In the genomic region with DNA sequence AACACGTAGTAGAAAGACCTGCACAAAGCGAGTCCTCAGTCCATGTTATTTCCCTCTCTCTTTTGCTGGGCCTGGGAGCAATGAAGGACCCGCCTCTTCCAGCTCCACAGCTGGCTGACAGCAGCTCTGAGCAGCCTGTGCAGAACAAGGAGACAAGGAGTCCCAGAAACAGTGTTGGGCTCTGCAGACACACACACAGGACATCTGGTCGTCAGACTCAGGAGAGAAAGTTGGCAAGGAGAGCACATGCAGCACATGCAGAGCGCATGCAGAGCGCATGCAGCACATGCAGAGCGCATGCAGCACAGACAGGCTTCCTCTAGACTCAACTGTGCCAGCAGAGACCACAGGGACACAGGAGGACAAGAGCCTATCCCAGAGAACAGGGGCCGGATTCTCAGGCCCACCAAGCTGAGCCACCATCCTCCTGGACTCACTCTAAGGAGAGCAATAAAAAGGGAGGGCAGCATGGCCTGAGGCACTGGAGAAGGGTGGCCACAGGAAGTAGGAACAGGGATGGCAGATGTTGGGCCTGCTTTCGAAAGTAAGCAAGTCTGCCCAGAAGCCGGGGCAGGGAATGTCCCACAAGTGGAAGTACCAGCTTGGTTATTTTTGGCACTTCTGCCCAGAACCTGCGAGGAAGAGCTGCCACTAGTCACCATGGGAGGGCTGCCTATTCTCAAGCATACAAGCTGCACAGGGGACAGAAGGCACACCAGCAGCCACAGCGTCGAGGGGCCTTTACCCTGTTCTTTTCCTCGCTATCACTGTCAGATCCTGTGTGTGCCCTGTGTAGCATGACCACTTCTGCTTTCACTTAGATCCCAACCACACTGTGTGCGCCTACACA, we compare ENCODE assay signal across 9 mouse cellular contexts. TPM values are rescaled to one million over a fixed set of nuclear protein-coding genes. Genes with fewer than 3 reads are reported as not detected.
DNase-seq lines count a peak whose midpoint lies in the region; ATAC-seq and TF ChIP-seq lines count a peak whose summit lies in the region.
"Had no signal": no experiment of that assay in that cellular context is flagged by ENCODE, and none has a peak within 500 bp of the region (broad histone marks: within the 10 kb centered on the region; RNA-seq: fewer than 3 reads in every experiment).

No protein-coding gene starts in this region.

- H3K9ac ChIP-seq in hindbrain, embryonic 11.5 days (ENCODE audit: low read depth, low read length) = no peak overlapping the region
- H3K9ac ChIP-seq in forebrain, embryonic 14.5 days (ENCODE audit: low read length) = no peak overlapping the region; the same call in 1 of the 2 replicates
- H3K9ac ChIP-seq in intestine, embryonic 15.5 days = no peak overlapping the region
- no peak overlapping the region for H3K9ac ChIP-seq in midbrain, postnatal 0 days (replicated peaks; ENCODE audit: low read length, poor library complexity, severe bottlenecking)

- H3K9me3 ChIP-seq in hindbrain, embryonic 10.5 days = peaks cover 6% of the 10 kb centered on the region; the same call in 1 of the 2 replicates
- H3K9me3 ChIP-seq in hindbrain, embryonic 11.5 days (ENCODE audit: control insufficient read depth, low read length) = no peaks in the 10 kb centered on the region
- H3K9me3 ChIP-seq in G1E (replicated peaks) = peaks cover 13% of the 10 kb centered on the region
- no peaks in the 10 kb centered on the region; the same call in 1 of the 2 replicates for H3K9me3 ChIP-seq in forebrain, embryonic 14.5 days (replicated peaks; ENCODE audit: control insufficient read depth, low read length)
- no peaks in the 10 kb centered on the region for H3K9me3 ChIP-seq in intestine, embryonic 15.5 days
- H3K9me3 ChIP-seq in midbrain, postnatal 0 days (ENCODE audit: low read length) = no peaks in the 10 kb centered on the region

- no peaks in the 10 kb centered on the region for H3K27me3 ChIP-seq in hindbrain, embryonic 10.5 days (ENCODE audit: insufficient read depth, poor library complexity, severe bottlenecking)
- no peaks in the 10 kb centered on the region for H3K27me3 ChIP-seq in hindbrain, embryonic 11.5 days (ENCODE audit: control insufficient read depth, insufficient read depth, low read length)
- H3K27me3 ChIP-seq in G1E (ENCODE audit: insufficient read depth, low read length) = no peaks in the 10 kb centered on the region
- no peaks in the 10 kb centered on the region for H3K27me3 ChIP-seq in forebrain, embryonic 14.5 days (replicated peaks; ENCODE audit: control insufficient read depth, insufficient read depth, low read length)
- no peaks in the 10 kb centered on the region for H3K27me3 ChIP-seq in intestine, embryonic 15.5 days (replicated peaks)
- H3K27me3 ChIP-seq in midbrain, postnatal 0 days (ENCODE audit: insufficient read depth, low read length) = no peaks in the 10 kb centered on the region
- H3K27me3 ChIP-seq: Patski had no signal

- no peak overlapping the region for H3K4me2 ChIP-seq in hindbrain, embryonic 11.5 days (replicated peaks; ENCODE audit: low read depth, low read length)
- H3K4me2 ChIP-seq in forebrain, embryonic 14.5 days (ENCODE audit: low read length) = no peak overlapping the region
- H3K4me2 ChIP-seq in intestine, embryonic 15.5 days (replicated peaks) = no peak overlapping the region
- no peak overlapping the region for H3K4me2 ChIP-seq in midbrain, postnatal 0 days (ENCODE audit: low read depth, low read length, poor library complexity, severe bottlenecking)

- peaks cover 39% of the 10 kb centered on the region for H3K36me3 ChIP-seq in hindbrain, embryonic 10.5 days
- H3K36me3 ChIP-seq in hindbrain, embryonic 11.5 days (ENCODE audit: control insufficient read depth, insufficient read depth, low read length) = no peaks in the 10 kb centered on the region
- H3K36me3 ChIP-seq in G1E (replicated peaks) = peaks cover 86% of the 10 kb centered on the region
- no peaks in the 10 kb centered on the region for H3K36me3 ChIP-seq in forebrain, embryonic 14.5 days (ENCODE audit: control insufficient read depth, insufficient read depth, low read length)
- H3K36me3 ChIP-seq in intestine, embryonic 15.5 days = peaks cover 8% of the 10 kb centered on the region; the same call in 1 of the 2 replicates
- no peaks in the 10 kb centered on the region for H3K36me3 ChIP-seq in midbrain, postnatal 0 days (ENCODE audit: insufficient read depth, low read length)

- no peak for TF ChIP-seq CTCF in G1E (IDR thresholded peaks at IDR 0.05; ENCODE audit: low read depth, low read length)
- no peak for TF ChIP-seq CTCF in midbrain, postnatal 0 days (IDR thresholded peaks at IDR 0.05)

- H3K27ac ChIP-seq in hindbrain, embryonic 10.5 days = 0 out of 2 replicates have a peak overlapping the region, but pooled peaks have one; percentile 42
- H3K27ac ChIP-seq in hindbrain, embryonic 11.5 days (ENCODE audit: low read depth, low read length) = no peak overlapping the region
- peak overlapping the region; percentile 58 for H3K27ac ChIP-seq in forebrain, embryonic 14.5 days (ENCODE audit: low read depth, low read length)
- peak overlapping the region; percentile 48 for H3K27ac ChIP-seq in intestine, embryonic 15.5 days
- H3K27ac ChIP-seq in midbrain, postnatal 0 days (ENCODE audit: low read depth, low read length) = no peak overlapping the region

- no peak overlapping the region for H3K4me3 ChIP-seq in hindbrain, embryonic 10.5 days
- H3K4me3 ChIP-seq in hindbrain, embryonic 11.5 days (ENCODE audit: low read depth, low read length) = no peak overlapping the region
- H3K4me3 ChIP-seq in G1E (ENCODE audit: low read depth, low read length) = peak overlapping the region; percentile 27; the same call in 1 of the 2 replicates
- H3K4me3 ChIP-seq in forebrain, embryonic 14.5 days (ENCODE audit: low read depth, low read length) = no peak overlapping the region
- H3K4me3 ChIP-seq in intestine, embryonic 15.5 days (replicated peaks) = no peak overlapping the region
- H3K4me3 ChIP-seq in midbrain, postnatal 0 days (ENCODE audit: low read depth, low read length) = no peak overlapping the region

- ATAC-seq in hindbrain, embryonic 11.5 days (ENCODE audit: low FRiP score) = no peak
- 0 out of 2 replicates have a peak, but pooled peaks have one; percentile 11 for ATAC-seq in G1E (ENCODE audit: extremely low read depth, insufficient number of reproducible peaks, low FRiP score, poor library complexity, severe bottlenecking)
- peak; percentile 8; the same call in 1 of the 2 replicates for ATAC-seq in forebrain, embryonic 14.5 days
- ATAC-seq in intestine, embryonic 15.5 days = no peak
- no peak for ATAC-seq in midbrain, postnatal 0 days (ENCODE audit: low FRiP score)
- no peak for ATAC-seq in CD4-positive, CD25-positive, alpha-beta regulatory T cell, adult 4 months

- DNase-seq in hindbrain, embryonic 10.5 days (ENCODE audit: low spot score) = no peak
- DNase-seq in hindbrain, embryonic 11.5 days (ENCODE audit: low spot score) = no peak
- no peak for DNase-seq in G1E (ENCODE audit: low spot score)
- peak; percentile 52 for DNase-seq in forebrain, embryonic 14.5 days (ENCODE audit: low spot score)
- DNase-seq in midbrain, postnatal 0 days (ENCODE audit: low spot score) = peak; percentile 31
- no peak for DNase-seq in embryo, embryonic 10.5 days (ENCODE audit: low spot score)

- H3K4me1 ChIP-seq in hindbrain, embryonic 10.5 days (replicated peaks) = peaks cover 58% of the 10 kb centered on the region
- peaks cover 6% of the 10 kb centered on the region; the same call in 1 of the 2 replicates for H3K4me1 ChIP-seq in hindbrain, embryonic 11.5 days (replicated peaks; ENCODE audit: control insufficient read depth, insufficient read depth, low read length)
- peaks cover 83% of the 10 kb centered on the region for H3K4me1 ChIP-seq in G1E (ENCODE audit: insufficient read depth, low read depth, low read length)
- H3K4me1 ChIP-seq in forebrain, embryonic 14.5 days (ENCODE audit: control insufficient read depth, insufficient read depth, low read length) = peaks cover 60% of the 10 kb centered on the region
- H3K4me1 ChIP-seq in intestine, embryonic 15.5 days (replicated peaks) = peaks cover 67% of the 10 kb centered on the region
- H3K4me1 ChIP-seq in midbrain, postnatal 0 days (ENCODE audit: insufficient read depth, low read length) = peaks cover 7% of the 10 kb centered on the region; the same call in 1 of the 2 replicates

- WGBS in hindbrain, embryonic 10.5 days = 83% methylated on average over 15 of the region's 15 CpGs
- WGBS in hindbrain, embryonic 11.5 days = 83% methylated on average over 15 of the region's 15 CpGs
- WGBS in forebrain, embryonic 14.5 days = 70% methylated on average over 15 of the region's 15 CpGs
- WGBS in intestine, embryonic 15.5 days = 62% methylated on average over 15 of the region's 15 CpGs
- WGBS in midbrain, postnatal 0 days = 75% methylated on average over 15 of the region's 15 CpGs

RNA-seq across cellular contexts. Expression of a gene that starts 30.7 kb away (rescaled TPM):
- 6.5 and 8.2 TPM in 2 replicates for polyA plus RNA-seq in hindbrain, embryonic 10.5 days (2016; fragmentation: Nextera tagmentation; extraction: Ambion mirVana)
- polyA plus RNA-seq in hindbrain, embryonic 11.5 days (2014; fragmentation: Nextera tagmentation; extraction: Ambion mirVana) = 4.2 and 6.1 TPM in 2 replicates
- total RNA-seq in G1E (2014; fragmentation: Nextera tagmentation) = 66.7 and 72.7 TPM in 2 replicates
- 21.0 and 21.4 TPM in 2 replicates for total RNA-seq in G1E (2017)
- polyA plus RNA-seq in G1E (2012) = 125 and 140 TPM in 2 replicates
- polyA plus RNA-seq in forebrain, embryonic 14.5 days (2014; fragmentation: Nextera tagmentation; extraction: Ambion mirVana) = 3.2 and 3.4 TPM in 2 replicates
- 7.2 and 7.7 TPM in 2 replicates for polyA plus RNA-seq in intestine, embryonic 15.5 days (2015; fragmentation: Nextera tagmentation; extraction: Ambion mirVana)
- 8.5 and 15.6 TPM in 2 replicates for total RNA-seq in midbrain, postnatal 0 days (2014; rRNA removed)
- 2.0 and 3.0 TPM in 2 replicates for polyA plus RNA-seq in midbrain, postnatal 0 days (2015; fragmentation: Nextera tagmentation; extraction: Ambion mirVana)
- 1 to 10 TPM; 7.3 to 8.2 TPM for polyA plus RNA-seq in CD4-positive, CD25-positive, alpha-beta regulatory T cell, adult 4 months (2017; shearing (Covaris generic))

RNA-seq across cellular contexts. Expression of a gene that starts 39.7 kb away (rescaled TPM):
- polyA plus RNA-seq in hindbrain, embryonic 10.5 days (2016; fragmentation: Nextera tagmentation; extraction: Ambion mirVana) = 3.1 and 3.6 TPM in 2 replicates
- polyA plus RNA-seq in hindbrain, embryonic 11.5 days (2014; fragmentation: Nextera tagmentation; extraction: Ambion mirVana) = 2.4 and 2.6 TPM in 2 replicates
- total RNA-seq in G1E (2014; fragmentation: Nextera tagmentation) (0.58 and 0.83 TPM in 2 replicates), G1E (2017) (0.76 and 1.5 TPM in 2 replicates)
- 0.14 TPM in 2 replicates for polyA plus RNA-seq in G1E (2012)
- 4.1 and 6.0 TPM in 2 replicates for polyA plus RNA-seq in forebrain, embryonic 14.5 days (2014; fragmentation: Nextera tagmentation; extraction: Ambion mirVana)
- polyA plus RNA-seq in intestine, embryonic 15.5 days (2015; fragmentation: Nextera tagmentation; extraction: Ambion mirVana) = 0.59 and 0.63 TPM in 2 replicates
- total RNA-seq in midbrain, postnatal 0 days (2014; rRNA removed) = 6.0 and 8.1 TPM in 2 replicates
- 8.2 and 8.9 TPM in 2 replicates for polyA plus RNA-seq in midbrain, postnatal 0 days (2015; fragmentation: Nextera tagmentation; extraction: Ambion mirVana)
- not detected for polyA plus RNA-seq in CD4-positive, CD25-positive, alpha-beta regulatory T cell, adult 4 months (2017; shearing (Covaris generic))

Comparison
In these comparisons a context has a peak if more than half of its experiments do, and no peak if none do; other contexts are left out.
1. H3K27ac ChIP-seq: peak in hindbrain, embryonic 10.5 days (single experiment), forebrain, embryonic 14.5 days (single experiment) and intestine, embryonic 15.5 days (single experiment); none in hindbrain, embryonic 11.5 days (single experiment) and midbrain, postnatal 0 days (single experiment).
2. DNase-seq: peak in forebrain, embryonic 14.5 days (single experiment) and midbrain, postnatal 0 days (single experiment); none in hindbrain, embryonic 10.5 days (single experiment), hindbrain, embryonic 11.5 days (single experiment), G1E (single experiment) and embryo, embryonic 10.5 days (single experiment).
3. ATAC-seq: peak in G1E (single experiment) and forebrain, embryonic 14.5 days (single experiment); none in hindbrain, embryonic 11.5 days (single experiment), intestine, embryonic 15.5 days (single experiment), midbrain, postnatal 0 days (single experiment) and CD4-positive, CD25-positive, alpha-beta regulatory T cell, adult 4 months (single experiment).
4. RNA of a gene that starts 30.7 kb away (polyA plus RNA-seq): 125 to 140 TPM in G1E; 7.3 to 8.2 TPM in CD4-positive, CD25-positive, alpha-beta regulatory T cell, adult 4 months, 7.2 to 7.7 TPM in intestine, embryonic 15.5 days, 6.5 to 8.2 TPM in hindbrain, embryonic 10.5 days, 4.2 to 6.1 TPM in hindbrain, embryonic 11.5 days, 3.2 to 3.4 TPM in forebrain, embryonic 14.5 days and 2.0 to 3.0 TPM in midbrain, postnatal 0 days; every median in the first group is over 10 times any median in the second.